Mouse (Mus musculus) small intestine, adult 2 months (tissue): ENCODE results near the gene Ywhag.

Experiments
- CTCF ChIP-seq: fragments of 200-500 bp; IDR thresholded peaks from 2 replicates; pipeline ENCODE4 v1.5.1; 2012; ENCODE audit warnings: low read depth, mild to moderate bottlenecking, control low read depth, inconsistent platforms, low read length, moderate library complexity, mixed read lengths; ENCODE audit not compliant: insufficient replicate concordance, insufficient read length; ENCODE audit errors: extremely low read depth
- POLR2A ChIP-seq: fragments of 200-500 bp; IDR thresholded peaks from 2 replicates; pipeline ENCODE4 v1.6.1; 2012; ENCODE audit warnings: low read depth, mild to moderate bottlenecking, control low read depth, inconsistent platforms, low read length, moderate library complexity

GRCm38 (mm10) chr5:135933222-135933899 is 1.1 kb downstream of the Ywhag start:
- no peak for TF ChIP-seq CTCF
- no peak for TF ChIP-seq POLR2A
